Mouse (Mus musculus): ENCODE data around the gene Sectm1b. TPM values are rescaled to one million over a fixed set of nuclear protein-coding genes. Genes with fewer than 3 reads are reported as not detected.
A peak's percentile ranks its signal among the peaks of the same experiment; 100 is the strongest.

The Sectm1b gene
- polyA plus RNA-seq, 1 experiment from 2014 or later: 1.2 TPM

DNA sequence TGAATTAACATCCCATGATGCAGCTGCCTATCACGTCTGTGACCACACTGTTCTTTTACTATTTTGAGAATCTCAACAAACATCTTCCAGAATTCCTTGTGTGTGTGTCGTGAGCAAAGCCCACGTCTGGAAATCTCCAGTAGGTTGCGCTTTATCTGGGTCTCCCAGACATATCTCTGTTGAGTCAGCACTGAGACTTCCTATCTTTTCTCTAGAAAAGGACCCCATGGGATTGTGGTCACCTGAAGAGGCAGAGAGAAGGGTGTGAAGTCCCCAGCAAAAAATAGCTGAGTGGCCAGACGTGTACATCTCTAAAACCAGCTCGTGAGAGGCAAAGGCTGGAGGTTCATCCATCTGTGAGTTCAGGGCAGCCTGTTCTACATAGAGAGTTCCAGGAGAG is 39.2 kb downstream of the Sectm1b start:
- H3K9me3 ChIP-seq (replicated peaks): no peaks in the 10 kb centered on the region
- H3K9ac ChIP-seq: no peak overlapping the region
- no peaks in the 10 kb centered on the region for H3K4me1 ChIP-seq
- no peak overlapping the region for H3K4me3 ChIP-seq (replicated peaks)
- no peak for ATAC-seq (ENCODE audit: insufficient number of reproducible peaks, low FRiP score, low TSS enrichment, low read depth)
- 64% methylated on average over 6 of the region's 6 CpGs for WGBS
- no peaks in the 10 kb centered on the region for H3K27me3 ChIP-seq
- no peak overlapping the region for H3K4me2 ChIP-seq (replicated peaks)
- H3K27ac ChIP-seq (replicated peaks): no peak overlapping the region
- H3K36me3 ChIP-seq: no peaks in the 10 kb centered on the region

- Histone ChIP-seq H3K4me3 (replicated peaks) (no peak overlapping the region), H3K27ac (replicated peaks) (no peak overlapping the region), H3K4me2 (replicated peaks) (no peak overlapping the region), H3K4me1 (peaks cover 11% of the 10 kb centered on the region), H3K9ac (no peak overlapping the region), H3K9me3 (replicated peaks) (no peaks in the 10 kb centered on the region), H3K27me3 (no peaks in the 10 kb centered on the region), H3K36me3 (no peaks in the 10 kb centered on the region)
- 85% methylated on average over 5 of the region's 5 CpGs for WGBS
- ATAC-seq (ENCODE audit: insufficient number of reproducible peaks, low FRiP score, low TSS enrichment, low read depth): no peak
Measured at GRCm38 (mm10) chr11:121019501-121019900, 43.9 kb downstream of the Sectm1b start.

DNA sequence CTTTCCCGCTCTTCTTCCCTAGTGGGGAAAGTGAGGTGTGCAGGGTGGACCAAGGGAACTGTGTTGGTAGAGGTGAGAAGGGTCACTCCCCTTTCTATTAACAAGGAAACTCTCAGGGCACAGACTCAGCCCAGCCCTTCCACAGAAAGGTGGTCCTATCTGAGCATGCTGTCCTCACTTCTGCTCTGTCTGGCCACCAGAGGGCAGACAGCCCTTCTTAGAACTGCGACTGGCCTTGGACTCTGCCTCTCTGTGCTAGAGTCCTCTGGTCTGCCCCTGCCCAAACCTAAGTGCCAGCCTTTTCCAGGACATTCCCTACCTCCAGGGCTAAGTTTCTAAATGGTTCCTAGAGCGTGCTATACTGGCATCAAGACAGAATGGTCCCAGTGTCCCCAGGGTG is 45.7 kb downstream of the Sectm1b start:
- Histone ChIP-seq H3K4me2 (replicated peaks) (no peak overlapping the region), H3K27me3 (no peaks in the 10 kb centered on the region), H3K9me3 (replicated peaks) (no peaks in the 10 kb centered on the region), H3K36me3 (no peaks in the 10 kb centered on the region), H3K27ac (replicated peaks) (no peak overlapping the region), H3K4me1 (peaks cover 12% of the 10 kb centered on the region), H3K9ac (no peak overlapping the region), H3K4me3 (replicated peaks) (no peak overlapping the region)
- WGBS: 36% methylated on average over 3 of the region's 3 CpGs
- ATAC-seq (ENCODE audit: insufficient number of reproducible peaks, low FRiP score, low TSS enrichment, low read depth): 0 out of 2 replicates have a peak, but pooled peaks have one; percentile 55

- Histone ChIP-seq H3K27ac (replicated peaks) (no peak overlapping the region), H3K4me1 (peaks cover 12% of the 10 kb centered on the region), H3K9ac (no peak overlapping the region), H3K4me2 (replicated peaks) (no peak overlapping the region; the same call in 1 of the 2 replicates), H3K9me3 (replicated peaks) (no peaks in the 10 kb centered on the region), H3K4me3 (replicated peaks) (no peak overlapping the region), H3K36me3 (no peaks in the 10 kb centered on the region), H3K27me3 (no peaks in the 10 kb centered on the region)
- 49% methylated on average over 6 of the region's 6 CpGs for WGBS
- no peak for ATAC-seq (ENCODE audit: insufficient number of reproducible peaks, low FRiP score, low TSS enrichment, low read depth)
Measured at GRCm38 (mm10) chr11:121015472-121015871, 47.9 kb downstream of the Sectm1b start.

DNA sequence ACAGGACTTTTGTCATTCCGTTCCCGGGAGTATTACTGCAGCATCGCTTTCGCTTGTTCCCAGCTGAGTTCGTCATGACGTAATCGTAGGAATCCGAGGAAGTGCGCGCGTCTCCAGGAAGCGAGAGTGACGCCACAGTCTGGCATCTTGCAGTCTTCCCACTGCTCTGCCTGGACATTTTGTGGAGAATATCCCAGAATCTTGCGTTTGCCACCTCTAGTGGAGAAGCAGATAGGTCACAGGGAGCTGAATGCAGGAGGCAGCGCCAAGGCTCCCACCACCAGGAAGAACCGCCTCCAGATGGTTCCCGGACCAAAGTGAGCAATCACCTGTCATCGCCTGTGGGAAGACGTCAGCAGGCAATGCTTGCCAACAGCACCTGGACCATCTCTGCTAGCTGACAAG is 48.5 kb downstream of the Sectm1b start:
- whole genome bisulfite sequencing: 48% methylated on average over 19 of the region's 19 CpGs
- no peaks in the 10 kb centered on the region for H3K9me3 ChIP-seq (replicated peaks)
- H3K4me2 ChIP-seq (replicated peaks): peak overlapping the region; percentile 41
- H3K9ac ChIP-seq: no peak overlapping the region
- no peaks in the 10 kb centered on the region for H3K36me3 ChIP-seq
- peaks cover 12% of the 10 kb centered on the region for H3K4me1 ChIP-seq
- no peak overlapping the region for H3K27ac ChIP-seq (replicated peaks)
- ATAC-seq (ENCODE audit: insufficient number of reproducible peaks, low FRiP score, low TSS enrichment, low read depth): no peak
- H3K27me3 ChIP-seq: no peaks in the 10 kb centered on the region
- peak overlapping the region; percentile 20; the same call in 1 of the 2 replicates for H3K4me3 ChIP-seq (replicated peaks)

DNA sequence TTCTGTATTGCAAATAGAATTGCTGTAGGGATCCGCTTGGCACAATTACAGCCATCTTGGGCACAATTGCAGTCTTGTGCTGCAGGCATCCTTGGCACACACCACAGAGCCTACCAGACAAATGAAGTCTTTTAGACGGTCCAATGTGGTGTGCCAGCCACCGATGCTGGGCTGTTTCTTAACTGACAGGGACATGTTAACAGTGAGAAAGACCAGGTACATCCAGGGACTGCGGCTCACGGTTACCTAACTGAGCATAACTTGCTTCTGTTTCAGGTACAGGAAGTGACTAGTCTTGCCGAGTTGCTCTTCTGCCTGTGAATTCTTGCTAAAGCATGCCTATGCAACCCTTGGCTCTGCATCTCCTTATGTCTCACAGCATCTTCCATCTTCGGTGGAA is 49.7 kb downstream of the Sectm1b start:
- Histone ChIP-seq H3K4me1 (peaks cover 12% of the 10 kb centered on the region), H3K27me3 (no peaks in the 10 kb centered on the region), H3K9me3 (replicated peaks) (no peaks in the 10 kb centered on the region), H3K4me2 (replicated peaks) (no peak overlapping the region), H3K4me3 (replicated peaks) (no peak overlapping the region), H3K27ac (replicated peaks) (no peak overlapping the region), H3K36me3 (no peaks in the 10 kb centered on the region), H3K9ac (no peak overlapping the region)
- 76% methylated on average over 7 of the region's 7 CpGs for WGBS
- ATAC-seq (ENCODE audit: insufficient number of reproducible peaks, low FRiP score, low TSS enrichment, low read depth): no peak

DNA sequence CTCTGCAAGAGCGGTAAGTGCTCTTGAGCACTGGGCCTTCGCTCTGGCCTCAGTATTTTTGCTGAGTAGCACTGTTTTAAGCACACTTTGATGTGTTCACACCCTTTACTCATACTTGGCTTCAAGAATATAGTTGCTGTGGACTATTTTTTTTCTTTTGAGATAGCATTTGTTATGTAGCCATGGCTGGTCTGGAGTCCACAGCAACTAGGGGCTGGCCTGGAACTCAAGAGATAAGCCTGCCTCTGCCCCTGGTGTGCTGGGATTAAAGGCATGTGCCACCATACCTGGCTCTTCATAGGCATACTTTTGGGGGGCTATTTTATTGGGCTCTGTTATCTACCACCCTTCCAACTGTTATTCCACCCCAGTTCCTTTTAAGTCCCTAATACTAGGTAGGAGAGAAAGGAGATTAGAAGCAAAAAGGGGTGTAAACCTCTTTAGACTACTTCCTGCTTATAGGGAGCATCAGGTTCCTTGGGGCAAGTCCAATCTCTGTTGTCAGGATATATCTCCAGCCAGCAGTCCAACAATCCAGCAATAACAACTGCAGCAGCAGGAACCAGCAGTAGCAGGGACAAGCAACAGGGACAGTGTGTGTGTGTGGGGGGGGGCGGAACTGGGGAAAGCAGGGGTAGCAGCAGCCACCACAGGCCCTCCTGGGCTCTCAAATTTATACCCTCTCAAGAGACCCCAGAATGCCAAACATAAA is 53.2 kb downstream of the Sectm1b start:
- Histone ChIP-seq H3K36me3 (no peaks in the 10 kb centered on the region), H3K27me3 (no peaks in the 10 kb centered on the region), H3K4me3 (replicated peaks) (no peak overlapping the region), H3K4me2 (replicated peaks) (no peak overlapping the region), H3K4me1 (peaks cover 8% of the 10 kb centered on the region), H3K9ac (no peak overlapping the region), H3K9me3 (replicated peaks) (no peaks in the 10 kb centered on the region), H3K27ac (replicated peaks) (no peak overlapping the region)
- ATAC-seq (ENCODE audit: insufficient number of reproducible peaks, low FRiP score, low TSS enrichment, low read depth): no peak
- 86% methylated on average over 3 of the region's 3 CpGs for WGBS

- WGBS: 73% methylated on average over 6 of the region's 6 CpGs
- Histone ChIP-seq H3K27me3 (no peaks in the 10 kb centered on the region), H3K36me3 (no peaks in the 10 kb centered on the region), H3K4me2 (replicated peaks) (no peak overlapping the region), H3K4me3 (replicated peaks) (no peak overlapping the region), H3K4me1 (no peaks in the 10 kb centered on the region), H3K27ac (replicated peaks) (no peak overlapping the region), H3K9ac (no peak overlapping the region), H3K9me3 (replicated peaks) (no peaks in the 10 kb centered on the region)
- ATAC-seq (ENCODE audit: insufficient number of reproducible peaks, low FRiP score, low TSS enrichment, low read depth): no peak
Measured at GRCm38 (mm10) chr11:121006184-121006583, 57.2 kb downstream of the Sectm1b start.

- H3K4me3 ChIP-seq (replicated peaks): no peak overlapping the region
- 53% methylated on average over 5 of the region's 5 CpGs for WGBS
- no peaks in the 10 kb centered on the region for H3K4me1 ChIP-seq
- H3K9ac ChIP-seq: no peak overlapping the region
- no peaks in the 10 kb centered on the region for H3K36me3 ChIP-seq
- no peaks in the 10 kb centered on the region for H3K27me3 ChIP-seq
- ATAC-seq (ENCODE audit: insufficient number of reproducible peaks, low FRiP score, low TSS enrichment, low read depth): no peak
- H3K9me3 ChIP-seq (replicated peaks): no peaks in the 10 kb centered on the region
- H3K27ac ChIP-seq (replicated peaks): no peak overlapping the region
- H3K4me2 ChIP-seq (replicated peaks): no peak overlapping the region
Measured at GRCm38 (mm10) chr11:121004281-121004680, 59.1 kb downstream of the Sectm1b start.

Other genes with a start within 250 kb of the Sectm1b start
- gene Fasn, start 239.0 kb downstream of the Sectm1b start, polyA plus RNA-seq (2015; fragmentation: Nextera tagmentation; extraction: Ambion mirVana): 46.2 and 48.8 TPM in 2 replicates
- gene Ccdc57, start 130.7 kb downstream of the Sectm1b start, polyA plus RNA-seq (2015; fragmentation: Nextera tagmentation; extraction: Ambion mirVana): 6.2 and 7.4 TPM in 2 replicates
- 67.2 and 72.2 TPM in 2 replicates for gene Slc16a3, start 115.1 kb downstream of the Sectm1b start, polyA plus RNA-seq (2015; fragmentation: Nextera tagmentation; extraction: Ambion mirVana)
- 123 and 125 TPM in 2 replicates for gene Csnk1d, start 72.2 kb downstream of the Sectm1b start, polyA plus RNA-seq (2015; fragmentation: Nextera tagmentation; extraction: Ambion mirVana)
- 0.46 and 1.1 TPM in 2 replicates for gene Cd7, start 24.2 kb downstream of the Sectm1b start, polyA plus RNA-seq (2015; fragmentation: Nextera tagmentation; extraction: Ambion mirVana)
- 0.83 and 1.1 TPM in 2 replicates for gene Sectm1a, start 17.7 kb upstream of the Sectm1b start, polyA plus RNA-seq (2015; fragmentation: Nextera tagmentation; extraction: Ambion mirVana)
- gene Tex19.2, start 55.1 kb upstream of the Sectm1b start, polyA plus RNA-seq (2015; fragmentation: Nextera tagmentation; extraction: Ambion mirVana): not detected in 2 replicates
- 0.15 TPM in 1 of 2 replicates, not detected in the other for gene Tex19.1, start 82.6 kb upstream of the Sectm1b start, polyA plus RNA-seq (2015; fragmentation: Nextera tagmentation; extraction: Ambion mirVana)
- 0.71 and 0.72 TPM in 2 replicates for gene Uts2r, start 96.7 kb upstream of the Sectm1b start, polyA plus RNA-seq (2015; fragmentation: Nextera tagmentation; extraction: Ambion mirVana)
- 10.0 and 12.2 TPM in 2 replicates for gene Hexdc, start 140.9 kb upstream of the Sectm1b start, polyA plus RNA-seq (2015; fragmentation: Nextera tagmentation; extraction: Ambion mirVana)
- gene Ogfod3, start 141.1 kb upstream of the Sectm1b start, polyA plus RNA-seq (2015; fragmentation: Nextera tagmentation; extraction: Ambion mirVana): 20.8 and 21.9 TPM in 2 replicates
- gene Cybc1, start 165.8 kb upstream of the Sectm1b start, polyA plus RNA-seq (2015; fragmentation: Nextera tagmentation; extraction: Ambion mirVana): 43.2 and 44.8 TPM in 2 replicates
- 53.8 and 56.2 TPM in 2 replicates for gene Narf, start 173.7 kb upstream of the Sectm1b start, polyA plus RNA-seq (2015; fragmentation: Nextera tagmentation; extraction: Ambion mirVana)
- 8.0 and 8.9 TPM in 2 replicates for gene Foxk2, start 196.4 kb upstream of the Sectm1b start, polyA plus RNA-seq (2015; fragmentation: Nextera tagmentation; extraction: Ambion mirVana)

Measured in embryonic facial prominence, embryonic 15.5 days (tissue).